Mouse (Mus musculus) stomach, postnatal 0 days (tissue): ENCODE results near the gene Wdr91. TPM values are rescaled to one million over a fixed set of nuclear protein-coding genes. Genes with fewer than 3 reads are reported as not detected.

Experiments used
- ATAC-seq: fragments of 200-750 bp; cut with Nextera tagmentation; 2 replicates; pipeline ENCODE4 v1.8.0; 2017; ENCODE audit not compliant: low FRiP score, low TSS enrichment
- DNase-seq: peaks from one replicate; pipeline ENCODE4 v3.0.0-alpha.2; 2016; ENCODE audit warnings: low spot score
- H3K27ac ChIP-seq: fragments of 300-500 bp; sonication (generic); replicated peaks from 2 replicates; pipeline ENCODE4 v1.5.1; 2014; ENCODE audit warnings: mild to moderate bottlenecking, control low read depth
- H3K27me3 ChIP-seq: fragments of 300-500 bp; sonication (generic); 2 replicates; pipeline ENCODE4 v1.6.1; 2014; ENCODE audit warnings: low read length; ENCODE audit not compliant: control insufficient read depth, insufficient read depth
- H3K36me3 ChIP-seq: fragments of 300-500 bp; sonication (generic); 2 replicates; pipeline ENCODE4 v1.6.1; 2014; ENCODE audit warnings: low read length, mixed read lengths; ENCODE audit not compliant: control insufficient read depth, insufficient read depth
- H3K4me1 ChIP-seq: fragments of 300-500 bp; sonication (generic); replicated peaks from 2 replicates; pipeline ENCODE4 v1.6.1; 2014; ENCODE audit warnings: antibody characterized with exemption; ENCODE audit not compliant: control insufficient read depth, insufficient read depth
- H3K4me2 ChIP-seq: fragments of 300-500 bp; sonication (generic); replicated peaks from 2 replicates; pipeline ENCODE4 v1.6.1; 2014; ENCODE audit warnings: low read depth, mild to moderate bottlenecking, control low read depth, moderate library complexity
- H3K4me3 ChIP-seq: fragments of 300-500 bp; sonication (generic); 2 replicates; pipeline ENCODE4 v1.5.1; 2014; ENCODE audit warnings: low read depth, low read length, control low read depth
- H3K9ac ChIP-seq: fragments of 300-500 bp; sonication (generic); 2 replicates; pipeline ENCODE4 v1.6.1; 2014; ENCODE audit warnings: mild to moderate bottlenecking, low read length, control low read depth, mixed read lengths
- H3K9me3 ChIP-seq: fragments of 300-500 bp; sonication (generic); 2 replicates; pipeline ENCODE4 v1.6.1; 2016; ENCODE audit warnings: low read length; ENCODE audit not compliant: control insufficient read depth
- CTCF ChIP-seq: IDR thresholded peaks from 2 replicates; pipeline ENCODE4 v1.5.1; 2016; ENCODE audit warnings: antibody characterized with exemption, low read depth, mild to moderate bottlenecking, moderate library complexity
- EP300 ChIP-seq: optimal IDR thresholded peaks from 2 replicates; pipeline ENCODE3; 2016; ENCODE audit warnings: antibody characterized with exemption
- WGBS: fragments of 180-500 bp; shearing (Covaris S2); extraction: QIAGEN DNeasy Blood & Tissue Kit; methylation state at CpG from one replicate; pipeline ENCODE4 v1.1.7; 2014; 5-methylcytosine and 5-hydroxymethylcytosine counted together
- polyA plus RNA-seq: library from polyadenylated mRNA; unstranded; fragments of >200 nt; fragmentation: Nextera tagmentation; extraction: Ambion mirVana; gene quantifications from 2 replicates; pipeline ENCODE4 v1.2.1, GENCODE M21; 2015

The Wdr91 gene
- polyA plus RNA-seq, 1 experiment from 2014 or later, result 4.5 TPM

DNA sequence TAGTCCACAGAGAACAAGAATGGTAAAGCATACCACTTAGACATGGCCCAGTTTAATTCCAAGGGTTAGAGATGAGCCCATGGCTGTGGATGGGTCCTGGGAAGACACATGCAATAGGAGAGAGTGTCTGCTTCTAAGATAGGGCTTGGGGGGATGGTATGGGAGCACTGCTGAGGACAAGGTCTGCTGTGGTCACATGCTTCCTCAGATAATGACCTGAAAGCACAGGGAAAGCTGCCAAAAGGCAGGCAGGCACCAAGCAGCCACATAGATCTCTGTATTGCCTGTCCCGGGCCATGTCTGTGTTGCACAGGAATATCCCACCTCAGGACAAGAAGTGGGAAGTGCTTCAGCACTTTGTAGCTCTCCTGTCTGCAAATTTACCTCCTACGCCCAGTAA, 11.5 kb downstream of the Wdr91 start:
- Histone ChIP-seq H3K4me1 (no peaks in the 10 kb centered on the region), H3K27me3 (no peaks in the 10 kb centered on the region), H3K9ac (no peak overlapping the region), H3K36me3 (peaks cover 6% of the 10 kb centered on the region), H3K4me3 (no peak overlapping the region), H3K9me3 (no peaks in the 10 kb centered on the region), H3K4me2 (no peak overlapping the region), H3K27ac (no peak overlapping the region)
- no peak for DNase-seq
- WGBS, result 86% methylated on average over 2 of the region's 2 CpGs
- no peak for TF ChIP-seq CTCF
- no peak for TF ChIP-seq EP300
- ATAC-seq, result no peak

DNA sequence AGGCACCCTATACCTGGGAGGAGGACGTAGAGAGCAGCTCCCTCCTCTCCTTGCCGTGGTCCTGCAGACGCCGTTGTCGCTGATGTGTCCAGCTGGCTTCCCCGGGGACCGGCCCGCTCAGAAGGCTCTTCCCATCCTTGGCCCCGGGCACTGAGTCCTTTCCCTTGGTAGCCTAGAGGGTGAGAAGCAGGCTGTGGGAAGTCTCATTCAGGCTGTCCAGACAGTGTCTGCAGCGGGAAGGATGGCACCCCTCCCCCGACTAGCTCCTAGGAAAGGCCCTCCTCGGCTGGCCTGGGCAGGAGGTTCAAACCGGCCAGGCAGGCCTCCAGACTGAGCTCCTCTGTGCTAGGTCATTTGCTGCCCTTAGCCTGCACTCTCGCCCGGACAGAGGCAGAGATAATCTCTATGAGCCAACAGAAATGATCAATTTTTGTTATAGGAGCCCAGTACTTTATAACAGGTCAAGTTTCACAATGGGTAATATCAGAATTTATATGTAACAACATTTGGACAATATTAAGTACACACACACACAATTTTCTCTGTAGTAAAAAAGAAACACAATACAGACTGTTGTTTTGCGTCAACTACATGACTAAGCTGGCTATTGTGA, 14.4 kb downstream of the Wdr91 start:
- Histone ChIP-seq H3K9ac (no peak overlapping the region), H3K36me3 (peaks cover 9% of the 10 kb centered on the region), H3K4me3 (no peak overlapping the region), H3K4me1 (no peaks in the 10 kb centered on the region), H3K27ac (no peak overlapping the region), H3K27me3 (no peaks in the 10 kb centered on the region), H3K9me3 (no peaks in the 10 kb centered on the region), H3K4me2 (no peak overlapping the region)
- DNase-seq, result no peak
- ATAC-seq, result no peak
- no peak for TF ChIP-seq EP300
- TF ChIP-seq CTCF, result no peak
- 65% methylated on average over 16 of the region's 16 CpGs for WGBS

DNA sequence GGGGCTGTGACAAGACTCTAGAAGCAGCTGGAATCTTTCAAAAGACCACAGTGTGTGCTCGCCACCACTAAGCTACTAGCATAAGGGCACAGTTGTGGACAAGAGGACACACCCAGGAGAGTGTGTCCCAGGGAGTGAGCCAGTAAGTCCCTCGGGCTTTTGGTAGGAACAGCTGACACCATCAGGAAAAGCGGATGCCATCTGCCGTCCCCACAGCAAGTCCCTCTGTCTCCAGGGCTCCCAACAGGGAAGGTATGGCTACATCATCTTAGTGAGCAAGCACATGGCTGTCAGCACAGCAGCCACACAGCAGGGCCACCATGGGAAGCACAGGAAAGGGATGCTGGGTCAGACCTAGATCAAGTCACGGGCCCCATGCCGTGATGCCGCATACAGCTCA, 15.1 kb downstream of the Wdr91 start:
- H3K4me1 ChIP-seq, result no peaks in the 10 kb centered on the region
- no peaks in the 10 kb centered on the region for H3K27me3 ChIP-seq
- ATAC-seq, result no peak
- H3K9ac ChIP-seq, result no peak overlapping the region
- peaks cover 9% of the 10 kb centered on the region for H3K36me3 ChIP-seq
- no peak for DNase-seq
- H3K9me3 ChIP-seq, result no peaks in the 10 kb centered on the region
- H3K27ac ChIP-seq, result no peak overlapping the region
- H3K4me3 ChIP-seq, result no peak overlapping the region
- no peak for TF ChIP-seq EP300
- TF ChIP-seq CTCF, result no peak
- WGBS, result 88% methylated on average over 7 of the region's 7 CpGs
- H3K4me2 ChIP-seq, result no peak overlapping the region

DNA sequence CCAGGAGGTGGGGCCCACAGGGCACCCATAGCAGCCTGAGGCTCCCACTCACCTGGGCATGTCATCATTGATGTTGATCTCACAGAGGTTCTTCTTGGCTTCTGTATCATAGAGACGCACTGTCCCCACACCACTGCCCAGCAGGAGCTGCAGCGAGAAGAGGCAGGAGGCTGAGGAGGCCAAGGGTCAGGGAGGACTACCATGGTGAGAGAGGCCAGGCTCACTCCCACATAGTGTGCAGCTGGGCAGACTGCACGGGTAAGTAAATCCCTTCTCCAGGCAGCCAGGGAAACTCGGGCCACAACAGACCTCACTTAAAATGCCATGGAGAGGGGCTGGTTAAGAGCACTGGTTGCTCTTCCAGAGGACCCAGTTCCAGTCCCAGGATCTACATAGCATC, 21.5 kb downstream of the Wdr91 start:
- Histone ChIP-seq H3K9ac (no peak overlapping the region), H3K27me3 (no peaks in the 10 kb centered on the region), H3K4me2 (no peak overlapping the region), H3K36me3 (peaks cover 3% of the 10 kb centered on the region), H3K9me3 (no peaks in the 10 kb centered on the region), H3K4me3 (no peak overlapping the region), H3K27ac (no peak overlapping the region), H3K4me1 (no peaks in the 10 kb centered on the region)
- DNase-seq (no peak), ATAC-seq (0 out of 2 replicates have a peak, but pooled peaks have one; percentile 8)
- WGBS, result 71% methylated on average over 4 of the region's 4 CpGs
- TF ChIP-seq CTCF, result no peak

DNA sequence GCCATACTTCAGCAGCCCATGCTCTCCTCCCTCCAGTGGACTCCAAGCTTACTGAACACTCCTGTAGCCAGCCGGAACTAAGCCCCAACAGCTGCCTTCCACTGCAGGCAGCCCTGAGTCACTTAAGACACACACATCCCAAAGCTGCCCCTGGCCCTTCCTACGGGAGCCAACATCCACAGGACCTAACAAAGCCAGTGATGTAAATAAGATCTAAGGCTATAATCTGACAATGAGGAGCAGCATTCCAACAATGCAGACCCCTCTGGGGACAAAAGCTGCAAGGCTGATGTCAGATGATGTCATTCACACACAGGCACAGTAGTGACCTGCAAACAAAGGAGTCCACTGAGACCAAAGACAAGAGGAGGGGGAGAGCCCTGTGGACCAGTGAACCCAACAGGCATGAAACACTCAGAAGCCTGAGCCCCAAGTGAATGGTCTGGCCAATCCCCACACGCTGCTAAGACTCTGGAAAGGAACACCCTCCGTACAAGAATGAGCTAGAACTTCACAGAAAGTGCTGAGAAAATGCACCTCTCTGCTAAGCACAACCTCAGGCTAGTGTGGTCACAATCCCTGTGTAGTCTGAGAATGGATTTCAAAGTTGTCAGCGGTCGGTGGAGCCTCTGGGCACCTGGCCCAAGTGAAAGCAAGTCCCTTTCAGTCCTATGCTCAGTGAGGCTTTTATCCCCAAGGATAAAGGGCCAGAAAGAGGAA, 23.4 kb downstream of the Wdr91 start:
- Histone ChIP-seq H3K27me3 (no peaks in the 10 kb centered on the region), H3K36me3 (no peaks in the 10 kb centered on the region; the same call in 1 of the 2 replicates), H3K4me2 (no peak overlapping the region), H3K4me1 (no peaks in the 10 kb centered on the region), H3K9me3 (no peaks in the 10 kb centered on the region), H3K9ac (no peak overlapping the region), H3K4me3 (no peak overlapping the region), H3K27ac (no peak overlapping the region)
- WGBS, result 72% methylated on average over 6 of the region's 6 CpGs
- no peak for TF ChIP-seq EP300
- TF ChIP-seq CTCF, result no peak
- ATAC-seq (no peak), DNase-seq (no peak)

DNA sequence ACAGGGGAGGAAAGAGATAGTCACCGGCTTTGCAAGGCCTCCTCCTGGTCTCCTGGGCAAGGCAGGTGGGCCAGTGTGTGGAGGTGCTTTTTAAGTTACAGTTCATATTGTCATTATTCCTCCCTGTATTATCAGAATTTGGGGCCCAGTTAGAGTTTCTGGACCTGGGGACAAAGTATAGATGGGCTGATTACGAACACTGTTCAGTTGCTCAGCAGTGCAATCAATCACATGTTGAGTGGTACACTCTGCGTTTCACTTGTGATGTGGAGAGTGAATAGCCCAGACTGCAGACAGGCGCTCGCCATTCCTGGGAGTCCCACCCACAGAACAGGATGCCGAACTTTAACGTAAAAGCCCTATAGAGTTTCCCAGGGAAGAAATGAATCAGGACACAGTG, 26.0 kb downstream of the Wdr91 start:
- Histone ChIP-seq H3K27ac (no peak overlapping the region), H3K4me2 (no peak overlapping the region)
- 65% methylated on average over 7 of the region's 7 CpGs for WGBS

More for the DNA sequence above, 26.0 kb downstream of the Wdr91 start:
- no peak overlapping the region for H3K4me3 ChIP-seq
- H3K9me3 ChIP-seq, result no peaks in the 10 kb centered on the region
- H3K36me3 ChIP-seq, result no peaks in the 10 kb centered on the region; the same call in none of the 2 replicates
- H3K27me3 ChIP-seq, result no peaks in the 10 kb centered on the region
- DNase-seq, result no peak
- TF ChIP-seq CTCF, result no peak
- no peak for TF ChIP-seq EP300
- ATAC-seq, result no peak
- no peak overlapping the region for H3K9ac ChIP-seq
- no peaks in the 10 kb centered on the region for H3K4me1 ChIP-seq
